Mouse (Mus musculus): Measurements from ENCODE around the gene Cep135. TPM values are rescaled to one million over a fixed set of nuclear protein-coding genes. Genes with fewer than 3 reads are reported as not detected.
A peak's percentile ranks its signal among the peaks of the same experiment; 100 is the strongest.

Gene Cep135
- total RNA-seq, 1 experiment from 2014 or later: 6.4 TPM

GRCm38 (mm10) chr5:76645091-76645868 is 56.8 kb downstream of the Cep135 start:
- DNase-seq: no peak

GRCm38 (mm10) chr5:76649897-76650296 is 61.4 kb downstream of the Cep135 start:
- no peak for DNase-seq

- DNase-seq: no peak
Measured at GRCm38 (mm10) chr5:76651151-76651725, 62.7 kb downstream of the Cep135 start.

- DNase-seq: no peak
Measured at GRCm38 (mm10) chr5:76656212-76656611, 67.7 kb downstream of the Cep135 start, which contains the start of gene C530008M17Rik. Gene C530008M17Rik (plus strand): TSS chr5:76656512.

GRCm38 (mm10) chr5:76657245-76658083 is 69.0 kb downstream of the Cep135 start:
- peak; percentile 83 for DNase-seq

GRCm38 (mm10) chr5:76658084-76658934 is 69.8 kb downstream of the Cep135 start:
- peak; percentile 53 for DNase-seq

- no peak for DNase-seq
Measured at GRCm38 (mm10) chr5:76659958-76660635, 71.6 kb downstream of the Cep135 start.

GRCm38 (mm10) chr5:76661310-76661709 is 72.8 kb downstream of the Cep135 start:
- peak; percentile 37 for DNase-seq

GRCm38 (mm10) chr5:76664936-76665335 is 76.4 kb downstream of the Cep135 start:
- DNase-seq: no peak

- no peak for DNase-seq
Measured at GRCm38 (mm10) chr5:76665421-76665820, 76.9 kb downstream of the Cep135 start.

GRCm38 (mm10) chr5:76666026-76666756 is 77.7 kb downstream of the Cep135 start:
- DNase-seq: no peak

- no peak for DNase-seq
Measured at GRCm38 (mm10) chr5:76668118-76668517, 79.6 kb downstream of the Cep135 start.

GRCm38 (mm10) chr5:76668547-76668946 is 80.0 kb downstream of the Cep135 start:
- no peak for DNase-seq

GRCm38 (mm10) chr5:76670183-76670582 is 81.7 kb downstream of the Cep135 start:
- no peak for DNase-seq

- no peak for DNase-seq
Measured at GRCm38 (mm10) chr5:76674022-76674653, 85.6 kb downstream of the Cep135 start.

GRCm38 (mm10) chr5:76675369-76675768 is 86.9 kb downstream of the Cep135 start:
- DNase-seq: no peak

- no peak for DNase-seq
Measured at GRCm38 (mm10) chr5:76680959-76681358, 92.5 kb downstream of the Cep135 start.

GRCm38 (mm10) chr5:76681895-76682656 is 93.6 kb downstream of the Cep135 start:
- no peak for DNase-seq

- DNase-seq: no peak
Measured at GRCm38 (mm10) chr5:76683455-76683854, 95.0 kb downstream of the Cep135 start.
